Mouse (Mus musculus) brain, embryonic 14.5 days (tissue): ENCODE data around the gene Kel. TPM values are rescaled to one million over a fixed set of nuclear protein-coding genes. Genes with fewer than 3 reads are reported as not detected.

Experiments
- DNase-seq: peaks from one replicate; pipeline ENCODE4 v3.0.0-alpha.2; 2011; ENCODE audit warnings: low read depth
- CTCF ChIP-seq: fragments of 200-500 bp; IDR thresholded peaks from 2 replicates; pipeline ENCODE4 v1.5.1; 2012; ENCODE audit warnings: inconsistent platforms, mild to moderate bottlenecking, moderate library complexity, borderline replicate concordance; ENCODE audit not compliant: insufficient read depth, insufficient read length; ENCODE audit errors: extremely low read depth
- POLR2A ChIP-seq: fragments of 200-500 bp; IDR thresholded peaks from 2 replicates; pipeline ENCODE4 v1.6.1; 2012; ENCODE audit warnings: mild to moderate bottlenecking, inconsistent platforms, borderline replicate concordance; ENCODE audit not compliant: poor library complexity, insufficient read depth, insufficient read length, severe bottlenecking; ENCODE audit errors: extremely low read depth
- polyA plus RNA-seq: library from polyadenylated mRNA; depleted of rRNA; stranded (reverse); fragments of >200 nt; gene quantifications from 2 replicates; pipeline ENCODE4 v1.2.3, GENCODE M21; 2012

Kel gene
- polyA plus RNA-seq, 1 experiment = 0.49 TPM

DNA sequence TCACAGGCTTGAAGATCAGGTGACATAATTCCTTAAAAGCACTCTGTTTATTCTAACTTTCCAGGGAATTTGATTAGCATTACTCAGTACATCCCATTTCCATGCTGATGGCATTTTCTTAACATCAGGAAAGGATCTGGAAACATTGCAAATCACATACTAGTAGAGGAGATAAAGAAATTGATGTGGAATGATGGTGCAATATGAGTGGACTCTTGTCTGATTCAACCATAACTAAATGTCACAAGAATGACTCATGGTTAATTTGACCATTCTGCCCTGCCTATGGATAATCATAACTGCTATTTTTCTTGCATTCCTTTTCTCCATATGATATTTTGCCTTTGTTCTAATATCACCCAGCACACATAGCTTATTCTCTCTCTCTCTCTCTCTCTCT lies 11.9 kb downstream of the Kel start:
- DNase-seq = no peak
- TF ChIP-seq POLR2A = no peak
- no peak for TF ChIP-seq CTCF

- TF ChIP-seq POLR2A (no peak), CTCF (no peak)
- no peak for DNase-seq
Observed at GRCm38 (mm10) chr6:41685596-41685995, 18.5 kb downstream of the Kel start.

GRCm38 (mm10) chr6:41684911-41685310 lies 19.2 kb downstream of the Kel start:
- no peak for TF ChIP-seq CTCF
- TF ChIP-seq POLR2A = no peak
- no peak for DNase-seq

- no peak for DNase-seq
- TF ChIP-seq POLR2A = no peak
- TF ChIP-seq CTCF = no peak
Observed at GRCm38 (mm10) chr6:41684131-41684530, 20.0 kb downstream of the Kel start, which contains the start of gene Llcfc1. Llcfc1 (plus strand) TSS chr6:41684431.

- DNase-seq = no peak
- TF ChIP-seq CTCF (no peak), POLR2A (no peak)
Observed at GRCm38 (mm10) chr6:41681656-41682055, 22.5 kb downstream of the Kel start.

DNA sequence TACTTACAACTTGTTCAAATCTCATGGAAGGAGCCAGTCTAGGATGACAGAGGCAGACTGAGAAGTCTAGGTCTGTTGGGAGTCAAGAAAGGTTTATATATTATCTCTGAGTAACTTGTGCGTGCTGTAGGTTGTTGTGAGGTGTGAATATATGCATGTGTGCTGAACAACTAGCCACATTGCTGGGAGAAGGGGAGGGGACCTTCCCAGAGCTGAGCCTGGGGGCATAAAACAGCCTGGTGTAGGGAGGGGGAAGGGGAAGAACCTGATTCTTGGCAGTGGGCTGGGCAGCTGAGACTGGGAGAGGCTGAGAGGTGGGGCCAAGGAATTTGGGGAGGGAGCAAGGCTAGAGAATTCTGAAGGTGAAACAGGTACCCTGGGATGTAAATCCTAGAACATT lies 23.5 kb downstream of the Kel start, which contains the start of gene Trpv5:
Gene Trpv5, minus strand, starts transcription at position 101 of the 400 bp plus-strand sequence.
- no peak for DNase-seq
- TF ChIP-seq POLR2A (no peak), CTCF (no peak)

DNA sequence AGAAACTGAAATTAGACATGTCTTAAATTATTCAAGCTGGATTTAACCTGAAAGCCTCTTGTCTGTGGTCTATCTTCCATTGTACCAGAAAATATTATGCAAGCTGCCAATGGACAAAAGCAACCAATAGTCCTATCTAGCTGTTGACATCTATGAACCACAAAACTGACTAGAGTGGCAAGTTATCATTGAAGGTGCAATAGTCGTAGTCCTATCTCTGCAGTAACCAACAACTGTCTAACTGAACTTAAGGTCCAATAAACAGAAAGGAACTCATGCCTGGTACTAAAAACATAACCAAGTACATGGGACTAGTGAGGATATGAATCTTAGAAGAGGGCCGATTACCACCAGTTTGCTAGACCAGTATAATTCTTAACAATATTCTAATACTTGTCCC lies 27.6 kb downstream of the Kel start:
- DNase-seq = no peak
- TF ChIP-seq CTCF (no peak), POLR2A (no peak)

- DNase-seq = peak; percentile 8
- TF ChIP-seq POLR2A (no peak), CTCF (peak; percentile 25; the same call in 1 of the 2 replicates)
Observed at GRCm38 (mm10) chr6:41662320-41662719, 41.8 kb downstream of the Kel start.

DNA sequence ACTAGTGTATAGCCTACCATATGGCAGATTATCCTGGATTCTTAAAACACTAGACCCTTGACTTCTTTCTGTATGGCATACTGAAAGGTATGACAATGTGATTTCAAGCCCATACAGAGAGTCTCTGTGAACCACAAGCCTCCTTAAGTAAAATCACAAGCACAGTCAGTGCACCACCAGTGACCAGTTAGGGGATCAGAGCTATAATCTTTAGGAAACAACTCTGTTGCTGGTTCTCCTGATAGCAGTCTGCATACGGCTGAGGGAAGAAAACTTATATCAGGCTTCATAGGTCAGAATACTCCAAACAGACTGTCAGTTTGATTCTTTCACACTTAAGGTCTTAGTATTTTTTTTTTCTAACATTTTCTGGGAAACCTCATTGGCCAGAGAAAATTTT lies 45.7 kb downstream of the Kel start:
- no peak for DNase-seq
- TF ChIP-seq POLR2A = no peak
- no peak for TF ChIP-seq CTCF

GRCm38 (mm10) chr6:41654648-41655047 lies 49.5 kb downstream of the Kel start:
- TF ChIP-seq CTCF = no peak
- no peak for TF ChIP-seq POLR2A
- no peak for DNase-seq

GRCm38 (mm10) chr6:41653173-41653572 lies 51.0 kb downstream of the Kel start:
- no peak for TF ChIP-seq CTCF
- no peak for DNase-seq

DNA sequence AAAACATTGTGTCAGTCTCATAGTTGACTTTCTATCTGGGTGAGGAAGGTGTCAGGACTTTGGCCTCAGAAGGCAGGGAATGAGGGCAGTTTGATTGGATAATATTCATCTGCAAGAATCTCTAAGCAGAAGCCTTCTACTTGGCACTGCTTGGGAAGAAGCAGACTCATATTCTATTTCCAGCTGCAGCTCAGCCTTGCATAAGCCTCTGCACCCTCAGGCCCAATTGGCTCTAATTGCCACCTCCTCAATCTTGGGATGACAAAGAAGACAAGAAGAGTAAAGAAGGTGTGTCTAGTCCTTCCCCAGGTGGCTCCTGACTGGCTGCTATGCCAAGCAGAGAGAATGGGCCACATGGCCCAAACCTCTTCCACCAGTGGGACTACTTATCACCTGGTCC lies 57.5 kb downstream of the Kel start:
- DNase-seq = no peak
- TF ChIP-seq CTCF (no peak), POLR2A (no peak)

DNA sequence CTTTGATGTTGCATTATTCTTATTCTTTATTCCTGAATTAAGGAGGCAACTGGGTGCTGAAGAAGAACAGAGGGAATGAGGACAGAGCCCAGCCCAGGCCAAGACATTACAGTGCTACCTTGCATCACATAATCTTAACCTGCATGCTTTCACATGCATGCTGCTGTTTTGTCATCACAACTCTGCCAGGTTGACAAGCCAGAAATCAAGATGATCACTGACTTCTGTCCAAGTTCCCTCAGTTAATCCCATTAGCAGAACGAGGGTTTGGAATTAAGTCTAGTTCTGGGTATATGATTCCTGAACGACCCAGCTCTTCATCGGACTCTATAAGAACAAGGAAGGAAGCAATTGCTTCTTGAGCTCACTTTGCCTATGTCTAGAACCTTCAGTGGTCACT lies 57.9 kb downstream of the Kel start:
- TF ChIP-seq POLR2A = no peak
- TF ChIP-seq CTCF = no peak
- DNase-seq = no peak
